Mouse (Mus musculus) cerebellum, adult 8-10 months (tissue): Measurements from ENCODE around the gene Kdm4d.
A peak's percentile ranks its signal among the peaks of the same experiment; 100 is the strongest.
"Not testable (repeated sequence)": the region's sequence is repeated elsewhere in the genome, so short reads cannot be mapped to it uniquely, and the experiment has no call there.

Experiments used
- DNase-seq: peaks from one replicate; pipeline ENCODE4 v3.0.0; 2022

The Kdm4d gene

GRCm38 (mm10) chr9:14500023-14500915, at the start of gene Kdm4d, which contains the start of gene Cwc15:
TSS of gene Kdm4d (minus strand) at chr9:14500482.
TSS of gene Cwc15 (plus strand) at chr9:14500617.
- DNase-seq = peak; percentile 91

- no peak for DNase-seq
These were observed 48.1 kb upstream of the Kdm4d start for GRCm38 (mm10) chr9:14548366-14548761.

GRCm38 (mm10) chr9:14547584-14548365, 47.5 kb upstream of the Kdm4d start:
- DNase-seq = no peak

- no peak for DNase-seq
These were observed 43.9 kb upstream of the Kdm4d start for GRCm38 (mm10) chr9:14544034-14544757.

GRCm38 (mm10) chr9:14534833-14535456, 34.7 kb upstream of the Kdm4d start:
- DNase-seq = no peak

- DNase-seq = no peak
These were observed 33.4 kb upstream of the Kdm4d start for GRCm38 (mm10) chr9:14533659-14534058.

GRCm38 (mm10) chr9:14532283-14532682, 32.0 kb upstream of the Kdm4d start:
- DNase-seq = no peak

GRCm38 (mm10) chr9:14530004-14530403, 29.7 kb upstream of the Kdm4d start:
- no peak for DNase-seq

GRCm38 (mm10) chr9:14523408-14524043, 23.2 kb upstream of the Kdm4d start:
- peak; percentile 59 for DNase-seq

- DNase-seq = no peak
These were observed 21.4 kb upstream of the Kdm4d start for GRCm38 (mm10) chr9:14521695-14522094.

- no peak for DNase-seq
These were observed 20.8 kb upstream of the Kdm4d start for GRCm38 (mm10) chr9:14520971-14521670.

- no peak for DNase-seq
These were observed 17.8 kb upstream of the Kdm4d start for GRCm38 (mm10) chr9:14518105-14518504.

GRCm38 (mm10) chr9:14517296-14517695, 17.0 kb upstream of the Kdm4d start:
- no peak for DNase-seq

- DNase-seq = peak; percentile 30
These were observed 12.6 kb upstream of the Kdm4d start for GRCm38 (mm10) chr9:14512633-14513445.

- DNase-seq = no peak
These were observed 688 bp upstream of the Kdm4d start for GRCm38 (mm10) chr9:14500916-14501424.

GRCm38 (mm10) chr9:14498896-14499705, 1.2 kb downstream of the Kdm4d start:
- no peak for DNase-seq

- DNase-seq = not testable (repeated sequence)
These were observed 36.6 kb downstream of the Kdm4d start for GRCm38 (mm10) chr9:14463668-14464067.

GRCm38 (mm10) chr9:14462536-14462935, 37.7 kb downstream of the Kdm4d start:
- DNase-seq = not testable (repeated sequence)

- DNase-seq = no peak
These were observed 44.0 kb downstream of the Kdm4d start for GRCm38 (mm10) chr9:14456320-14456719.
